Mouse (Mus musculus) G1E-ER4 (cell line): ENCODE measurements around the gene Nmur2. TPM values are rescaled to one million over a fixed set of nuclear protein-coding genes. Genes with fewer than 3 reads are reported as not detected.

Experiments
- GATA1 ChIP-seq: IDR thresholded peaks from one replicate; pipeline ENCODE4 v1.8.0; 2012; ENCODE audit warnings: low read length, inconsistent platforms
- polyA plus RNA-seq: library from polyadenylated mRNA; stranded (reverse); fragments of >175 nt; gene quantifications from 2 replicates; pipeline ENCODE4 v1.2.3, GENCODE M21; 2012

Gene Nmur2
- polyA plus RNA-seq = not detected in 2 replicates

DNA sequence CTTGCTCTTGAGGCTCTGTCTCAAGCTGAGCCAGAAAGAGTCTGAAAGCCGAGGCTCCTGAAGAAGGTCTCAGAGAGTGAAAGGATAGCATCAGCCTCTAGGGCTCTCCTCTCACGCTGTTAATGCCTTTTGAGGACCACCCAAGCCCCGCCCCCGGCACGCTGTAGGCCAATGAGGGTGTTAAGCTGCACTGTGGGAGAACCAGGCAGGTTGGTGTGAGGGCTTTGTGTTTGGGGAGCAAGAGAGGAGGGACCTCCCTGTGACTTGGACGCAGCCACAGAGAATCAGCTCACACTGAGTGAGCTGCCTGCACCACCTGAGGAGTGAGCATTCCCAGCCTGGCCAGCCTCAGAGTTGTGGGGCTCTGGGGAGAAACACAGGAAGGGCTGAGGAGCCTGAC, at the start of gene Nmur2:
Gene Nmur2, minus strand, starts transcription at position 94 of the 400 bp plus-strand sequence.
- no peak for TF ChIP-seq GATA1

DNA sequence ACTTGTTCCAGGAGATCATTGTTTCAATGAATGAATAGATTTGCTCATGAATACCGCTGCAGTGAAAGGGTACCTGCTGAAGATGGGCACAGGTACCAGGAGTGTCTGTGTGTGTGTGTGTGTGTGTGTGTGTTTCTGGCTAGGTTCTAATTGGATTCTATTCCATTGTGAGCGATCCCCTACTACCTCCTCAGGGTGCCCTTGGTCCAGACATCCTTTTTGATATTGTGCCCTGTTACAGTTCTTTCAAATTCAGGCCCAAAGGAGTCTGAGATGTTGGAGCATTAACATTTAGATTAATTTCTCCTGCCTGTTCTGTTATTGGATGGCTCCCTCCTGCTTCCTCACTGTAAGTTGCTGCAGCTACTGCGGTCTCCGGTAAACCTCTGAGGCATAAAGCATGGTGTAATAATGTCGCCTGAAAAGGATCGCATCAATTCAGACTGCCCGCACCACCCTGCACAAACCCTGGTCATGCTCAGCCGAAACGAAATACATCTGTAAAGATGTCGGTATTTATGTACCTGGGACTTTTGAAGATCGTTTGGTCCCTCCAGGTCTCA, 48.4 kb upstream of the Nmur2 start:
- TF ChIP-seq GATA1 = no peak

DNA sequence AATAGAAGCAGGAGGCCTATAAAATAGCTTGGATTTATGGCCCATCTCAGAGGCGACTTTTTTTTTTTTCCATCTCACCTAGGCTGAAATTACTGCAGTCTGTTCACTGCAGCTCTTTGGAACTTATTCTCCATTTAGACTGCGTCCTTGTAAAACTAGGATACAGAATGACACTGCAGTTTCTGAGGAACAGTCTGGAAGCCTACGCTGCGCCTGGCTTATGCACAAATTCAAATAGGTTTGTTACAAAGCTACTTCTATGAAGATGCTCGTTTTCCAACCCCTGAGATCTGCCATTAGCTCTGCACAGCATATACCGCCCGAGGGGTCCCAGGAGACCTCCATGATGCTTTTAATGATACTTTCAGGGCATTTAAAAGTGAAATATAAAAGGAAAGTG, 31.3 kb upstream of the Nmur2 start:
- TF ChIP-seq GATA1 = no peak

DNA sequence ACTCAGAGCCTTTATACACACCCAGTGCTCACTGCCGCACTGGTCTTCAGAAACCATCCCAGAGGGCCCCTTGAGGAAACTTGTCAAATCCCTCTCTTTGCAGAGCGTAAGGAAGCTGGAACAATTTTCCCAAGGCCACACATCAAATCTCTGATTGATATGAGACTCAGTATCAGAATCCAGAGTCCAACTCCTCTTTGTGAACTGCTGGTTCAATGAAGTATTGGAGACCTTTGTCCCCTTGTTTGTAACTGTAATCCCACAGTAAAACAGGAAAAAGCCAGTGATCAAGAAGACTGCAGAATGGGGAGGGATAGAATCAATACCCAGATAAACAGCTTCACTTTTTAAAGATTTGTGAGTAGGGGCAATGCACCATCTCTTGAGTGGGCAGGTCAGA, 28.8 kb upstream of the Nmur2 start:
- TF ChIP-seq GATA1 = no peak

DNA sequence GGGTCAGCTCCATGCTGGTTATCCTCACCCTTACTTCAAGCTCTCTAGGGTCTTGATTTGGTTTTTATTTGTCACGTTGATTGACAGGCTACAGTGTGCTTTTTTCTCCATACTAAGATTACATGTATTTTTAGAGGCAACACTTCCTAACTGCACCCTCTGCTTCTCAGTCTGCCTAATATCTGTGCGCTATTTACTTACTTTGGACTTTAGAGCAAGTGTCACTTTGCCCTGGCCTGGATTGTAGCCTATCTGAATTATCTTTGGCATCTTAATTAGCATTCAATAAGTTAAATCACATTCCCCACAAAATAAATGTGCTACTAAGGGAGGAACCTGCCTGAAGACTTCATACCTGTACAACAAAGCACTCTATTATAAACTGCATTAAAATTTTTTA, 24.3 kb upstream of the Nmur2 start:
- no peak for TF ChIP-seq GATA1

DNA sequence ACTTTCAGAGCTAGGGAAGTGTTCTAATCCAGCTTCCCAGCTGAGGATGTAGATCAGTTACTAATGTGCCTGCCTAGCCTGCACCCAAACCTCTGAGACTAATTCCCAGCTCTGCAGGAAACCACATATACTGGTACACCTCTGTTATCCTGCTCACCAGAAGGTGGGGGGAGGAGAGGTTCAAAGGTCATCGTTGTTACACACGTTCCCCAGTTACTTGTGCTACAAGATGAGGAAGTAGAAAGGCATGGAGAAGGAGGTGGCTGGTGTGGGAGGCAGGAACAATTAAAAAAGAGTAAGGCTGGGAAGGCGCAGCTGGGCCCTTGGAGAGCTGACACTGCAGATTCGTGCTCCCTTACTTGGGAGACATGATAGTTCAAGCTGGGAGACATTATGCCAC, 23.8 kb upstream of the Nmur2 start:
- TF ChIP-seq GATA1 = no peak

DNA sequence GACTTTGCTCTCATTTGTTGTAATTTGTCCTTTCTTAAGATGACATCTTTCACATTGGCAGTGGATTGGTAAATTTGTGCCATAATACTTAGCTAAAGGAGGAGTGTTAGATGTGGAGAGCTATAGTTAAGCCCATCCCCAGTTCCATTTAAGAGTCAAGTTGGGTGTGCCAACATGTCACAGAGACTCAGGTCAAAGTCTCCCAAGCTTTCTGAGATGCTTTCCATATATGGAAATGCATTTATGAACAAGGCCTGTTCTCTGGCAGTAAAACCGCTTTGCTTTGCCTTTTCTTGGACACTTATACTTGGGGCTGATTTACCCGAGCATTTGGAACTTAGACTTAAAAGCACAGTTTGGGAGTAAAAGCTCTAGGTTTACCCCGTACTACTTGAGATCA, 18.4 kb upstream of the Nmur2 start:
- no peak for TF ChIP-seq GATA1

DNA sequence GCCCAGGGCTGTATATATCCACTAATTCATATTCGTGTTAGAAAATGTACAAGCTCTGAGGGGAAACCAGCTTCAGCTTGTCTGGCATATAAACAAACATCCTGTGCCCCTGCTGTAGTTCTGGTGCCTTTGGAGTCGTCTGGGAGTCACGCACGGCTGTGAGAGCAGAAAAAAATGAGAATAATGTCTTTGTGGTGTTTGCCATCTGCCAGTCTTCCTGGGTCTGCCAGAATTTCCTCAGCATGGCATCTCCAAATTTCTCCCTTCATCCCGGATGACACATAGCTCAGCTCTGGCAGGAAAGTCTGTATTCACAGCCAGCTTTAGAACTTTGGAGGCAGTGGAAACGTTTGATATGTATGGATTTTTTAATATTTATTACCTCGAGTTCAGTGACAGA, 13.6 kb upstream of the Nmur2 start:
- TF ChIP-seq GATA1 = no peak

DNA sequence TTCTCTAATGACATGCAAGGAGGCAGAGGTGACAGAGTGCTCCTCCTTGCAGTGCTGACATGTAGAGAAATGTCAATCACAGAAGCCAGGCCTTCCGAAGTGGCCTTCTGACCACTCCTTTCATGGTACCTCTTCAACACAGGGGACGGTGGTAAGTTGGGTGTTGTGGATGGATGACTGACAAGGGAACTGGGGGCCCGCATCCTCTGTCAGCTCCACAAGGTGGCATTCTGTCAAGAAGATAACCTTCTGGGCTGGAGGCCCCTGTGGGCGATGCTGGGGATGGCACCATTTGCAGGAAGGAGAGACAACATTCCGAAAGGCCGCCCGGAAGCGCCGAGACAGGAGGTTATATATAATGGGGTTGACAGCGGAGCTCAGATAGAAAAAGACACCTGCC, 14.0 kb downstream of the Nmur2 start:
- TF ChIP-seq GATA1 = no peak

DNA sequence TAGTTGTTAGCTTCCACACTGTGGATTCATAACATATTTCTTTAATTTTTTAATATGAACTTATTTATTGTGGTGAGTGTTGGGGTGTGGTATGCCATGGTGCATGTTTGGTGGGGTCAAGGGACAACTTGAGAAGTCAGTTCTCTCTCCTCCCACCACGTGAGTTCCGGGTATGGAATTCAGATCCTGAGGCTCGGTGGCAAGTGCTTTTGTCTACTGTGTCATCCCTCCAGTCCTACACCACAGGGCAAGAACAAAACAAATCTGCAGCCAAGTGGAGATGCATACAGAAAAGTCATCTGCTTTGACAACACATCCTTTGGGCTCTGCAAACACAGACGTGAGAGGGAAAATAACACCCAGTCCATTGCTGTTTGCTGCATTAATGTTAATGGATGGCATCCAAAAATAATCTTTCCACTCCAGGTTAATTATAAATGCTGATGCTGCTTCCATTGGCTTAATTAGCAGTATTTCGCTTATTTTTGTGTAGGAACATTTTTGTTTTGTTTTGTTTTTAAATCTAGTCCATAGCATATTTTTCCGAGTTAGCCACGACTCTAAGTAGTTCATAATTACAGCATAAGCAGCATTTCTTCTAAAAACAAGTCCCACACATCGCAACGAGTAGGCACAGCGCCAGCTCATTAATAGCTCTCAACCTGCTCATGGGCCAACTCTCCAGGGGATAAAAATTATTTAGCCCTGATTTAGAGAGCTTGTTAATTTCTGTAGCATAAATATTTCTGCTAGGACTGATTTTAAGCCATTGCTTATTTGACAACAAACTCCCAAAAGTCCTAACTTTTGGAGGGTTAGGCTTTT, 14.9 kb downstream of the Nmur2 start:
- TF ChIP-seq GATA1 = no peak

DNA sequence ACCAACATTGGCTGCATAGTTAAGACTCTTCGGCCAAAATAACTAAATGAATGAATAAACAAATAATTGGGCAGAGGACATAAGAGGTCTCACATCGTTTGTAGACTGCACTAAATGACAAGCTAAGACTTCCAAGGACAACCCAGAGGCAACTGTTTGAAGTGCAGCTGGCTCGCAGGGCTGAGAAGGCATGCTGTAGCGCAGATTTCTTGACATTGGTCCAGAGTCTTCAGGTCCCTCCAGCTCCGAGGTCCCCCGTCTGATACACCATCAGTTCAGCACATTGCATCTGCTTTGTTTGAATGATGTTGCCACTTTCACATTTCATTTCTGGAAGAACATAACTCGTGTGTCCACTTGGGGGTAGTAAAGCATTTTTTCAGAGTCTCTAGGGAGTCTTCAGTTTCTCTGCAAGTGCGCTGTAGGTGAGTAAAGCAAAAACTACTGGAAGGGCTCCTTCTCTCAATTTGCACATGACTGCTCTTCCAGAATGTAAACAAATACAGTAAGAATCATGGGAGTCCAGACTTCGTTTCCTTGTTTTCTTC, 27.2 kb downstream of the Nmur2 start:
- no peak for TF ChIP-seq GATA1

DNA sequence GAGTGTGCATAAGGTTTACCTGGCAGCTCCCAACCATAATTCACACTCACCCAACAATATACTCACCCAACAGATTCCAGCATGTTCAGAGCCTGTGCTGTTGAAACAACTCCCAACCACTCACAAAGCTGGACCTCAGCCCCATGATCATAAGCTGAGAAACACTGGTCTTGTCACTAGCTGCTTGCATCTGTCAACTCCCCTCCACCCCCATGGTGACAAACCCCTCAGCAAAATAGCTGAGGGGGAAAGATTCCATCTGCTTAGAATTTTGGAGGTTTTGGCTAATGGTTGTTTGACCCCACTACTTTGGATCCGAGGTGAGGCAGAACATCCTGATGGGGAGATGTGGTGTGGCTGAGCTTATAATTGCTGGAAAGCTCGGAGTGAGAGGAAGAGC, 28.4 kb downstream of the Nmur2 start:
- TF ChIP-seq GATA1 = no peak

DNA sequence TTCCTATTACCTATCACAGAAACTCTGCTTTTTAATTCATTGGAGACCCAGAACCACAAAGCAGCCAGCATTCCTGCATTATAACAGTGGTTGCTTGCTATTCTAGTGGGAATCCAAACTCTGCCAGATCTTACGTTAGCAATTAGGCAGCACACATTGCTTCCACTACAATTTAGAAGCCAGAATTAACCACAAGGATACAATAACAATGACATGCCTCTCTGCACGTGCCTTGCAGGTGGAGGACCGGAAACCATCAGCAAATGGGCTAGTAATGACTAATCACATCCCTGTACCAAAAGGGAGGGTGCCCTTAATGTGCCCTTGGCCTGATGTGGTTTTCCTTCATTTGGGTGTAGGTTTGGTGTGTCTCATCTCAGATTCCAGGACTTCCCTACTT, 32.5 kb downstream of the Nmur2 start:
- TF ChIP-seq GATA1 = no peak

DNA sequence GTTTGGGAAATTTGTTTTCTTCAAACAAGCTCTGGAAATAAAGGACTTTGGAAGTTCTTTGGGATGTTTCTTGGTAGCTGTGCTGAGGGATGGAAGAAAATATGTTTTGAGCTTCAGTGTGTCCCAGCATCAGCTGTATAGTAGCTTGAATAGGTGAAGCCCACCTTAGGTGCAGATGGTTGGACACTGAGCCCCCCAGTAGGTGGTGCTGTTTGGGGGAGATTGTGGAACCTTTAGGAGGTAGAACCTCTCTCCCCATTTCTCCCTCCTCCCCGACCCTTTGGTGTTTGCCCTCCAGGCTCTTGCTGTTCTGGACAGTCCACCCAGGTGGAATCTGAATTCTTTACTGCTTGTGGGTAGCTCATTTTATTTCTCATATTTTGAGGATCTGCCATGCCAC, 48.0 kb downstream of the Nmur2 start:
- no peak for TF ChIP-seq GATA1

DNA sequence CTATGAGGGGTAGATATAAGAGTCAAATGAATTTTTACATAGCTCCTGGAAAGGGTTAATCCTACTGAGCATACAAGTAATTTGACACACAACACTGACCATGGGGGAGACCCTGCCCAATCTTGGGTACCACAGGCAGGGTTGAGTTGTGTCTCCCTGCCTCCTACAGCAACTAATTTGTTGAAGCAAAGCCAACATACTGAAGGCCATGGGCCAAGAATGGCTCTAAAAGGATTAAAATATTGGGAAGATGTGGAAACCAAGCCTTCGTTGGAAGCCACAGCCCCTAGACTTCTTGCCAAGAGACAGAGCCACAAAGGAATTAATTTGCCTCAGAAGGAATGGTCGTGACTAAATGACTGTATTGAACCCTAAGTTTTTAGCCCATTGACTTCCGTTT, 48.7 kb downstream of the Nmur2 start:
- TF ChIP-seq GATA1 = no peak

DNA sequence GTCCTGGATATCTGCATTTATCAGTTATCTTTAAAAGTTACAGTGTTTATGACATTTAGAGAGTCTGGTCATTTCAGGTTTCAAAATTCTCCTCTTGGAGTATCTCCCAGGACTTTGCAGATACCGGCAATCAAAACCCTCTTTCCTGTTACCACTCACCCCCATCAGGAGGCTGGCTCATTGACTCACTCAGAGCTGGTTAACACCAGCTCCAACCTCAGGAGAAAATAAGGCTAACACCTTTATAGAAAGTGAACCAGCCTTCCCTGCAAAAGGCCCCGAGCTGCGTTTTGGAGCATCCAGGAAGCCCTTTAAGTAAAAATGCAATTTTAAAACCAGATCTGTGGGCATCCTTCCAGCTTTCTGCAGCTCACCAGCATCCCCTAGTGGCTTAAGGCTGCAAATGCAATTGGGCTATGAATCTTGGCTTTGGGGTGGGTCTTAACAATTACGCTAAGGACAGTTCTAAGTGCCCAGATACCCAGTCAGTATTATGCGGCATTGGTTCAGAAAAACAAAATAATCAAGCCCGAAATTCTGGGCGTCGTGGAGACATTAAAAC, 49.2 kb downstream of the Nmur2 start:
- TF ChIP-seq GATA1 = no peak

DNA sequence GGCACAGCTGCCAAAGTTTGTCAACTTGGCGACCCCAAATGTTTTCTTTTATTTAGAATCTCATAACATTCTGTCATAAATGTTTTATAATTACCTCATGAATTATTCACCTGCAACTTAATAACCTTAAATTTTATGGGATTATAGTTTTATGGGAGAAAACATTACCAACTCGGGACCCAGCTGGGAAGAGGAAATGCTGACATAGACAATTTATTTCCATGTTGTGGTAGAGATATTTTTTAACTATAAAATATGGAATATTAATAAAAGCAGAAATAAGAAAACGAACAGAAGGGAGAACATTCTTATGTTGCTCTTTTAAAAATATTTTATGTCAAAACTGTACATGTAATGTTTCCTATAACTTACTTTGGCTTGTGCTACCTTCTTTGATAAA, 56.2 kb downstream of the Nmur2 start:
- TF ChIP-seq GATA1 = no peak

DNA sequence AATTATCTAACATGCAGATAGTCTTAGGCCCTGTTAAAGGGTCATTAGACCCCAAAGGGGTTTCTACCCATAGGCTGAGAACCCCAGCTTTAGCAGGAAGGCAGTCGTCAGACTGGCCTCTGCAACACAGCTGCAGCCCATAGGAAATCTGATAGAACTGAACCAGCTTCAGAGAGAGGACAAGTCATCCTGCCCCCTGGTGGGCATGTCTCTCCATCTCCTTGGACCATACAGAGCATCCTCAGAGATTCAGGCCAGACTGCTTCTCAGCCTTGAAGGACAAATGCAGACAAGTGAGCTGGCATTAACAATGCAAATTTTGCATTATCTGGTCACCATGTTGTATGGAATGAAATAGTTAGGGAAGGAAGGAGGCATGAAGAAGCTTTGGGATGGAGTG, 59.2 kb downstream of the Nmur2 start:
- TF ChIP-seq GATA1 = no peak
